Mouse (Mus musculus) spleen, adult 2 months (tissue): ENCODE data around the gene Mrs2. TPM values are rescaled to one million over a fixed set of nuclear protein-coding genes. Genes with fewer than 3 reads are reported as not detected.
A peak's percentile ranks its signal among the peaks of the same experiment; 100 is the strongest.

ENCODE experiments used
- DNase-seq, 2 experiments: peaks; one replicate each; pipeline versions ENCODE4 v3.0.0 to v3.0.0-alpha.2; 2012 to 2021; ENCODE audit warnings: low spot score in 2 of 2, low read depth in 1 of 2
- H3K27ac ChIP-seq: fragments of 200-500 bp; 2 replicates; pipeline ENCODE4 v1.5.1; 2012; ENCODE audit warnings: low read length, inconsistent platforms; ENCODE audit not compliant: insufficient read depth
- H3K27me3 ChIP-seq: fragments of 200-500 bp; 2 replicates; pipeline ENCODE4 v1.6.1; 2012; ENCODE audit warnings: mild to moderate bottlenecking, moderate library complexity, low read length, inconsistent platforms; ENCODE audit not compliant: control insufficient read depth, insufficient read depth
- H3K36me3 ChIP-seq: fragments of 200-500 bp; 2 replicates; pipeline ENCODE4 v1.6.1; 2012; ENCODE audit warnings: mild to moderate bottlenecking, low read length, inconsistent platforms; ENCODE audit not compliant: control insufficient read depth, insufficient read depth
- H3K4me1 ChIP-seq: fragments of 200-500 bp; 2 replicates; pipeline ENCODE4 v1.6.1; 2011; ENCODE audit warnings: inconsistent platforms; ENCODE audit not compliant: control insufficient read depth, insufficient read depth, insufficient read length
- H3K4me3 ChIP-seq: fragments of 200-500 bp; 2 replicates; pipeline ENCODE4 v1.5.1; 2011; ENCODE audit warnings: mild to moderate bottlenecking, inconsistent platforms; ENCODE audit not compliant: insufficient read depth, insufficient read length; ENCODE audit errors: extremely low read depth
- CTCF ChIP-seq: fragments of 200-500 bp; IDR thresholded peaks from 2 replicates; pipeline ENCODE4 v1.5.1; 2011; ENCODE audit warnings: mild to moderate bottlenecking, inconsistent platforms; ENCODE audit not compliant: insufficient read depth, insufficient read length, insufficient replicate concordance; ENCODE audit errors: extremely low read depth
- POLR2A ChIP-seq: fragments of 200-500 bp; IDR thresholded peaks from 2 replicates; pipeline ENCODE4 v1.6.1; 2011; ENCODE audit warnings: low read depth, low read length, inconsistent platforms
- WGBS: fragments of 180-500 bp; shearing (Covaris S2); methylation state at CpG from one replicate; pipeline ENCODE4 v1.1.7; 2018; 5-methylcytosine and 5-hydroxymethylcytosine counted together
- polyA plus RNA-seq: library from polyadenylated mRNA; depleted of rRNA; stranded (reverse); fragments of >200 nt; gene quantifications from 2 replicates; pipeline ENCODE4 v1.2.3, GENCODE M21; 2012; rRNA removed

Mrs2 gene
- 11.6 and 12.9 TPM in 2 replicates for polyA plus RNA-seq

- peak; percentile 74 for TF ChIP-seq POLR2A
- TF ChIP-seq CTCF, result no peak
- H3K27me3 ChIP-seq, result no peaks in the 10 kb centered on the region
- peak within 1 kb of the TSS; percentile 83 for H3K4me3 ChIP-seq
- WGBS, result under 1% methylated on average over 73 of the region's 84 CpGs
- peak within 1 kb of the TSS; percentile 60 for H3K27ac ChIP-seq
- peak; percentile 73 to 86 for DNase-seq
- H3K36me3 ChIP-seq, result peaks cover 3% of the 10 kb centered on the region
- peaks cover 7% of the 10 kb centered on the region; the same call in 1 of the 2 replicates for H3K4me1 ChIP-seq
Observed at GRCm38 (mm10) chr13:25019793-25020539, at the start of gene Mrs2. Gene Mrs2, minus strand, starts transcription at chr13:25020379.

- DNase-seq, result no peak
- TF ChIP-seq CTCF (no peak), POLR2A (no peak)
- Histone ChIP-seq H3K4me3 (no peak overlapping the region), H3K27ac (no peak overlapping the region), H3K4me1 (no peaks in the 10 kb centered on the region), H3K27me3 (no peaks in the 10 kb centered on the region), H3K36me3 (no peaks in the 10 kb centered on the region)
- WGBS, result 83% methylated on average over 4 of the region's 4 CpGs
Observed at GRCm38 (mm10) chr13:25069765-25070164, 49.6 kb upstream of the Mrs2 start.

GRCm38 (mm10) chr13:25067183-25067582 lies 47.0 kb upstream of the Mrs2 start:
- TF ChIP-seq CTCF (no peak), POLR2A (no peak)
- WGBS, result 88% methylated on average over 4 of the region's 4 CpGs
- no peak for DNase-seq
- no peaks in the 10 kb centered on the region for H3K27me3 ChIP-seq
- H3K4me3 ChIP-seq, result no peak overlapping the region
- H3K4me1 ChIP-seq, result no peaks in the 10 kb centered on the region
- no peak overlapping the region for H3K27ac ChIP-seq
- no peaks in the 10 kb centered on the region for H3K36me3 ChIP-seq

GRCm38 (mm10) chr13:25066659-25067058 lies 46.5 kb upstream of the Mrs2 start:
- Histone ChIP-seq H3K27ac (no peak overlapping the region), H3K4me3 (no peak overlapping the region), H3K4me1 (no peaks in the 10 kb centered on the region), H3K36me3 (no peaks in the 10 kb centered on the region), H3K27me3 (no peaks in the 10 kb centered on the region)
- DNase-seq, result no peak
- WGBS, result 90% methylated on average over 2 of the region's 2 CpGs
- TF ChIP-seq CTCF, result no peak
- no peak for TF ChIP-seq POLR2A

GRCm38 (mm10) chr13:25055873-25056667 lies 35.9 kb upstream of the Mrs2 start, which contains the start of gene Dcdc2a:
Gene Dcdc2a, plus strand, starts transcription at chr13:25056004.
- Histone ChIP-seq H3K4me1 (peaks cover 3% of the 10 kb centered on the region), H3K27ac (no peak within 1 kb of the TSS), H3K4me3 (peak within 1 kb of the TSS; percentile 5; the same call in 1 of the 2 replicates), H3K36me3 (no peaks in the 10 kb centered on the region), H3K27me3 (peaks cover 15% of the 10 kb centered on the region)
- WGBS, result 5% methylated on average over 63 of the region's 63 CpGs
- no peak for TF ChIP-seq CTCF
- TF ChIP-seq POLR2A, result no peak
- DNase-seq, result no peak

GRCm38 (mm10) chr13:25055111-25055554 lies 35.0 kb upstream of the Mrs2 start:
- Histone ChIP-seq H3K27me3 (peaks cover 15% of the 10 kb centered on the region), H3K27ac (no peak overlapping the region), H3K4me3 (no peak overlapping the region), H3K4me1 (peaks cover 3% of the 10 kb centered on the region), H3K36me3 (no peaks in the 10 kb centered on the region)
- TF ChIP-seq CTCF, result no peak
- no peak for TF ChIP-seq POLR2A
- DNase-seq, result no peak
- 1% methylated on average over 35 of the region's 35 CpGs for WGBS
